Mouse (Mus musculus) limb, embryonic 12.5 days (tissue): Measurements from ENCODE around the gene Itm2a. TPM values are rescaled to one million over a fixed set of nuclear protein-coding genes. Genes with fewer than 3 reads are reported as not detected.

Source experiments
- polyA plus RNA-seq: library from polyadenylated mRNA; unstranded; fragments of >200 nt; fragmentation: Nextera tagmentation; extraction: Ambion mirVana; gene quantifications from 2 replicates; pipeline ENCODE4 v1.2.1, GENCODE M21; 2016

The Itm2a gene
- polyA plus RNA-seq, 1 experiment from 2014 or later, result 556 TPM

Other genes with a start within 250 kb of the Itm2a start
- gene Gpr174, start 147.5 kb downstream of the Itm2a start, polyA plus RNA-seq, result not detected in 2 replicates